Mouse (Mus musculus): ENCODE results near the gene Rfx8. TPM values are rescaled to one million over a fixed set of nuclear protein-coding genes. Genes with fewer than 3 reads are reported as not detected.

Gene Rfx8
- polyA plus RNA-seq, 1 experiment: 0.08 TPM

GRCm38 (mm10) chr1:39729919-39730318 lies 9.1 kb upstream of the Rfx8 start:
- DNase-seq (ENCODE audit: low read depth in 1 of 2, low spot score in 2 of 2): no peak
- H3K4me3 ChIP-seq (ENCODE audit: extremely low read depth, insufficient read depth, insufficient read length): no peak overlapping the region
- WGBS: 78% methylated on average over 6 of the region's 6 CpGs

DNA sequence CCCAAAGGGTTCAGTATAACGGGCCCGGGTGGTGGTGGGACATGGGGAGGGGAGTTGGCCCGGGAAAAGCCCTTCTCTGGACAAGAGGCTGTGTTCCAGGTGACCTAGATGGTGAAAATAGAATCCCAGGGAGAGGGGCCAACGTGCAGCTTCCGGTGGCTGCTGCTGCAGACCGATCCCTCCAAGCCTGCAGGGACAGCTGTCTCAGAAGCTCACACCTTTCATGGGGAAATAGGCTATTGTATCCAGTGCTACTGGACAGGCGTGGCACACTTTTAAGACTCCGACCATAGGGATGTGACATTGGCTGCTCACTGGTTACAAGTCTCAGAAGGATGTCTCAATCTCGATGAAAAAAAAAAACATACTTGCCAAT lies 542 bp upstream of the Rfx8 start:
- no peak for DNase-seq (ENCODE audit: low read depth in 1 of 2, low spot score in 2 of 2)
- Histone ChIP-seq H3K27ac (ENCODE audit: insufficient read depth, low read length) (no peak overlapping the region), H3K4me3 (ENCODE audit: extremely low read depth, insufficient read depth, insufficient read length) (no peak overlapping the region), H3K36me3 (ENCODE audit: control insufficient read depth, insufficient read depth, low read length) (no peaks in the 10 kb centered on the region), H3K27me3 (ENCODE audit: control insufficient read depth, insufficient read depth, low read length) (peaks cover 5% of the 10 kb centered on the region; the same call in 1 of the 2 replicates), H3K4me1 (ENCODE audit: control insufficient read depth, insufficient read depth, insufficient read length) (no peaks in the 10 kb centered on the region)
- 55% methylated on average over 9 of the region's 9 CpGs for WGBS
- TF ChIP-seq CTCF (IDR thresholded peaks at IDR 0.05; ENCODE audit: extremely low read depth, insufficient read depth, insufficient read length, insufficient replicate concordance) (no peak), POLR2A (IDR thresholded peaks at IDR 0.05; ENCODE audit: low read depth, low read length) (no peak)

More at GRCm38 (mm10) chr1:39729919-39730318, 9.1 kb upstream of the Rfx8 start:
- H3K27me3 ChIP-seq (ENCODE audit: control insufficient read depth, insufficient read depth, low read length): no peaks in the 10 kb centered on the region
- H3K4me1 ChIP-seq (ENCODE audit: control insufficient read depth, insufficient read depth, insufficient read length): peaks cover 12% of the 10 kb centered on the region; the same call in 1 of the 2 replicates
- TF ChIP-seq CTCF (IDR thresholded peaks at IDR 0.05; ENCODE audit: extremely low read depth, insufficient read depth, insufficient read length, insufficient replicate concordance): no peak
- TF ChIP-seq POLR2A (IDR thresholded peaks at IDR 0.05; ENCODE audit: low read depth, low read length): no peak
- no peak overlapping the region for H3K27ac ChIP-seq (ENCODE audit: insufficient read depth, low read length)
- H3K36me3 ChIP-seq (ENCODE audit: control insufficient read depth, insufficient read depth, low read length): no peaks in the 10 kb centered on the region

DNA sequence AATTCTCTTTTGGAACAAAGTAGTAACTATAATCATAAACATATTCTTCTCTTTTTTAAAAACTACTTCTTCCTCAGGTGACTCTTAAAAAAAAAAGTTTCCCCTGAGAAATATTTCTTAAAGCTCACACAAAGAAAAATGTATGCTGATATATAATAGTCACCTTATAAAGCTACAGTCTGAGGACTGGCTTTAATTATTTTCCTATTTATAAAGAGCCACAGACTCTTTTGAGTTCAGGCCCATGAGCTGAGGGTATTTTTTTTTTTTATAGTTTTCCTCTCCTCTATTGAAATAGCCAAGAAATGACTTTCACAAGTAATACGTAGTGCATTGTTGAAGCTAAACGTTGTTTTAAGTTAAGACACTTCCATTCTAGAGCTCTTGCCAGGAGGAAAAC lies 611 bp downstream of the Rfx8 start:
- H3K27me3 ChIP-seq (ENCODE audit: control insufficient read depth, insufficient read depth, low read length): peaks cover 5% of the 10 kb centered on the region; the same call in 1 of the 2 replicates
- no peaks in the 10 kb centered on the region for H3K36me3 ChIP-seq (ENCODE audit: control insufficient read depth, insufficient read depth, low read length)
- DNase-seq (ENCODE audit: low read depth in 1 of 2, low spot score in 2 of 2): no peak
- H3K4me3 ChIP-seq (ENCODE audit: extremely low read depth, insufficient read depth, insufficient read length): no peak overlapping the region
- H3K4me1 ChIP-seq (ENCODE audit: control insufficient read depth, insufficient read depth, insufficient read length): no peaks in the 10 kb centered on the region
- H3K27ac ChIP-seq (ENCODE audit: insufficient read depth, low read length): no peak overlapping the region
- no peak for TF ChIP-seq POLR2A (IDR thresholded peaks at IDR 0.05; ENCODE audit: low read depth, low read length)
- TF ChIP-seq CTCF (IDR thresholded peaks at IDR 0.05; ENCODE audit: extremely low read depth, insufficient read depth, insufficient read length, insufficient replicate concordance): no peak
- 63% methylated on average over 2 of the region's 2 CpGs for WGBS

DNA sequence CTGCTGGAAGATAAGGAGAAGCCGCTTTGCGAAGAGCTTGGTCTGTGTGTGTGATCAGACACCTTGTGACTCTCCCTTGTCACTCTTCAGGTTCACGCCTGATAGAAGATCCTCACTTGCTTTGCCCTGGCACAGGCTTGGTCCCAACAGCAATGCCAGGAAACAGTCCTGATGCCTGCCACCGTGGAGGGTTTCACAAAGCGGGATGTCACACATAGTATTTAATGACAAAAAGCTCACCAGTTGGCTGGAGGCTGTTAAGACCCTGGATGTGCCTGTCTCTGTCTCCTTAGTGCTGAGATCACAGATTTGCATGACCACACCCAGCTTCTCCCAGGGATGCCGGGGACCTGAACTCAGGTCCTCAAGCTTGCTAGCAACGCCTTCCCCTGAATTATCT lies 5.2 kb downstream of the Rfx8 start:
- TF ChIP-seq CTCF (IDR thresholded peaks at IDR 0.05; ENCODE audit: extremely low read depth, insufficient read depth, insufficient read length, insufficient replicate concordance) (no peak), POLR2A (IDR thresholded peaks at IDR 0.05; ENCODE audit: low read depth, low read length) (no peak)
- 90% methylated on average over 7 of the region's 7 CpGs for WGBS
- Histone ChIP-seq H3K36me3 (ENCODE audit: control insufficient read depth, insufficient read depth, low read length) (no peaks in the 10 kb centered on the region), H3K4me3 (ENCODE audit: extremely low read depth, insufficient read depth, insufficient read length) (no peak overlapping the region), H3K4me1 (ENCODE audit: control insufficient read depth, insufficient read depth, insufficient read length) (peaks cover 11% of the 10 kb centered on the region; the same call in 1 of the 2 replicates), H3K27ac (ENCODE audit: insufficient read depth, low read length) (no peak overlapping the region), H3K27me3 (ENCODE audit: control insufficient read depth, insufficient read depth, low read length) (peaks cover 2% of the 10 kb centered on the region; the same call in 1 of the 2 replicates)
- no peak for DNase-seq (ENCODE audit: low read depth in 1 of 2, low spot score in 2 of 2)

GRCm38 (mm10) chr1:39714729-39715128 lies 6.1 kb downstream of the Rfx8 start:
- H3K4me1 ChIP-seq (ENCODE audit: control insufficient read depth, insufficient read depth, insufficient read length): peaks cover 11% of the 10 kb centered on the region; the same call in 1 of the 2 replicates
- H3K36me3 ChIP-seq (ENCODE audit: control insufficient read depth, insufficient read depth, low read length): no peaks in the 10 kb centered on the region
- H3K4me3 ChIP-seq (ENCODE audit: extremely low read depth, insufficient read depth, insufficient read length): no peak overlapping the region
- TF ChIP-seq CTCF (IDR thresholded peaks at IDR 0.05; ENCODE audit: extremely low read depth, insufficient read depth, insufficient read length, insufficient replicate concordance): no peak
- TF ChIP-seq POLR2A (IDR thresholded peaks at IDR 0.05; ENCODE audit: low read depth, low read length): no peak
- 48% methylated on average over 3 of the region's 3 CpGs for WGBS
- no peaks in the 10 kb centered on the region for H3K27me3 ChIP-seq (ENCODE audit: control insufficient read depth, insufficient read depth, low read length)
- H3K27ac ChIP-seq (ENCODE audit: insufficient read depth, low read length): peak overlapping the region; percentile 48; the same call in 1 of the 2 replicates
- no peak for DNase-seq (ENCODE audit: low read depth in 1 of 2, low spot score in 2 of 2)

- TF ChIP-seq POLR2A (IDR thresholded peaks at IDR 0.05; ENCODE audit: low read depth, low read length) (no peak), CTCF (IDR thresholded peaks at IDR 0.05; ENCODE audit: extremely low read depth, insufficient read depth, insufficient read length, insufficient replicate concordance) (no peak)
- H3K4me3 ChIP-seq (ENCODE audit: extremely low read depth, insufficient read depth, insufficient read length): no peak overlapping the region
- H3K27ac ChIP-seq (ENCODE audit: insufficient read depth, low read length): peak overlapping the region; percentile 36
- H3K36me3 ChIP-seq (ENCODE audit: control insufficient read depth, insufficient read depth, low read length): no peaks in the 10 kb centered on the region
- peaks cover 11% of the 10 kb centered on the region; the same call in 1 of the 2 replicates for H3K4me1 ChIP-seq (ENCODE audit: control insufficient read depth, insufficient read depth, insufficient read length)
- DNase-seq (ENCODE audit: low read depth in 1 of 2, low spot score in 2 of 2): no peak
- WGBS: 19% methylated on average over 16 of the region's 16 CpGs
- H3K27me3 ChIP-seq (ENCODE audit: control insufficient read depth, insufficient read depth, low read length): no peaks in the 10 kb centered on the region
These were observed 6.7 kb downstream of the Rfx8 start for GRCm38 (mm10) chr1:39713842-39714658.

DNA sequence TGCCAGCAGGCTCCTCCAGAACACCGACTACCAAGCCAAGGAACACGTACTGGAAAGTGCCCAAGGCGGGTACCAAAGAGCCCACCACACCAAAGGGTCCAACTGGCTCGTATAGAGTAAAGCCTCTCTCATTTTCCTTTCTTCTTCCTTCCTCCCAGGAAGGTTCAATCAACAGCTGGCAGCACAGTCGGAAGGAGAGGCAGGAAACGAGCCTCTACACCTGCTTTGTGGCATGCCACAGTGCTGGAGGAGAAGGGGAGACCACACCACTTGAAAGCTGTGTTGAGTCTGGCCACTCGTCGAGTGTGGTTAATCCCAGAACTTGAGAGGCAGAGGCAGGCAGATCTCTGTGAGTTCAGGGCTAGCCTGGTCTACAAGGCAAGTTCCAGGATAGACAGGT lies 7.5 kb downstream of the Rfx8 start:
- peak overlapping the region; percentile 36; the same call in 1 of the 2 replicates for H3K27ac ChIP-seq (ENCODE audit: insufficient read depth, low read length)
- H3K4me3 ChIP-seq (ENCODE audit: extremely low read depth, insufficient read depth, insufficient read length): no peak overlapping the region
- DNase-seq (ENCODE audit: low read depth in 1 of 2, low spot score in 2 of 2): no peak
- no peaks in the 10 kb centered on the region for H3K36me3 ChIP-seq (ENCODE audit: control insufficient read depth, insufficient read depth, low read length)
- H3K27me3 ChIP-seq (ENCODE audit: control insufficient read depth, insufficient read depth, low read length): no peaks in the 10 kb centered on the region
- 33% methylated on average over 8 of the region's 8 CpGs for WGBS
- H3K4me1 ChIP-seq (ENCODE audit: control insufficient read depth, insufficient read depth, insufficient read length): peaks cover 11% of the 10 kb centered on the region; the same call in 1 of the 2 replicates
- no peak for TF ChIP-seq CTCF (IDR thresholded peaks at IDR 0.05; ENCODE audit: extremely low read depth, insufficient read depth, insufficient read length, insufficient replicate concordance)
